8 mouse cellular contexts compared by ENCODE assay signal in the genomic region with DNA sequence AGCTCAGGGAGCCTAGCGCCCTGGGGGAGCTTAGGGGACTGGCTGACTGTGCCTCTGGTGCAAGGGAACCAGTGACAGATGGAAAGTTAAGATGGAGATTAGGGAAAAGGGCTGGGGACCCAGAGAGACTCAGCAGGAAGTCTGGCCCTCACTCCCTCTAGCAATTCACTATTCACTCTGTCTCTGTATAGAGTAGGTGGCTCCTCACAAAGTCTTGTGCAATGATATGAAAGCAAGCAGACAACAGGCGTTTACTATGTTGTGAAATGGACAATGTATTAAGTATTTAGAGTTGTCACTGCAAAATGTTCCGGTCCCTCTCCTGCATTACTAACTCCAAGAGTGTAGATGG. TPM values are rescaled to one million over a fixed set of nuclear protein-coding genes. Genes with fewer than 3 reads are reported as not detected.
DNase-seq lines count a peak whose midpoint lies in the region; ATAC-seq and TF ChIP-seq lines count a peak whose summit lies in the region.

No protein-coding gene starts in this region.

- H3K9ac ChIP-seq in forebrain, embryonic 11.5 days (ENCODE audit: low read length), result peak overlapping the region; percentile 50
- peak overlapping the region; percentile 62 for H3K9ac ChIP-seq in limb, embryonic 11.5 days (ENCODE audit: low read length)
- peak overlapping the region; percentile 73 for H3K9ac ChIP-seq in neural tube, embryonic 13.5 days

- H3K36me3 ChIP-seq in forebrain, embryonic 11.5 days (ENCODE audit: control insufficient read depth, insufficient read depth, low read length), result no peaks in the 10 kb centered on the region
- H3K36me3 ChIP-seq in limb, embryonic 11.5 days (ENCODE audit: control insufficient read depth, insufficient read depth, low read length), result no peaks in the 10 kb centered on the region
- H3K36me3 ChIP-seq in neural tube, embryonic 13.5 days, result no peaks in the 10 kb centered on the region

- H3K9me3 ChIP-seq in forebrain, embryonic 11.5 days (ENCODE audit: control insufficient read depth, low read length), result no peaks in the 10 kb centered on the region
- no peaks in the 10 kb centered on the region for H3K9me3 ChIP-seq in limb, embryonic 11.5 days (ENCODE audit: control insufficient read depth, low read length)
- no peaks in the 10 kb centered on the region for H3K9me3 ChIP-seq in neural tube, embryonic 13.5 days

- no peaks in the 10 kb centered on the region for H3K27me3 ChIP-seq in forebrain, embryonic 11.5 days (ENCODE audit: control insufficient read depth, insufficient read depth, low read length)
- no peaks in the 10 kb centered on the region for H3K27me3 ChIP-seq in limb, embryonic 11.5 days (ENCODE audit: control insufficient read depth, insufficient read depth, low read length)
- peaks cover 6% of the 10 kb centered on the region; the same call in 1 of the 2 replicates for H3K27me3 ChIP-seq in neural tube, embryonic 13.5 days

- no peak for TF ChIP-seq POLR2A in lung, adult 2 months (IDR thresholded peaks at IDR 0.05; ENCODE audit: borderline replicate concordance, extremely low read depth, low read depth, low read length)

- 25% methylated on average over 3 of the region's 3 CpGs for WGBS in lung, adult 2 months
- WGBS in forebrain, embryonic 11.5 days, result 37% methylated on average over 3 of the region's 3 CpGs
- 52% methylated on average over 3 of the region's 3 CpGs for WGBS in limb, embryonic 11.5 days
- WGBS in neural tube, embryonic 13.5 days, result 48% methylated on average over 3 of the region's 3 CpGs

- no peak for DNase-seq in lung, adult 2 months
- DNase-seq in lung, postnatal 4 days, result no peak
- no peak for DNase-seq in forebrain, embryonic 11.5 days (ENCODE audit: low spot score)
- no peak for DNase-seq in limb, embryonic 11.5 days (ENCODE audit: low spot score)
- DNase-seq in natural killer cell, adult 2 months (ENCODE audit: low spot score in 2 of 2), result no peak
- DNase-seq in layer of hippocampus, postnatal 10 days (ENCODE audit: low spot score in 2 of 2), result no peak

- no peak overlapping the region for H3K27ac ChIP-seq in forebrain, embryonic 11.5 days (ENCODE audit: low read depth, low read length)
- H3K27ac ChIP-seq in limb, embryonic 11.5 days (replicated peaks; ENCODE audit: low read depth, low read length), result no peak overlapping the region
- H3K27ac ChIP-seq in neural tube, embryonic 13.5 days (replicated peaks), result peak overlapping the region; percentile 57; the same call in 1 of the 2 replicates

- TF ChIP-seq CTCF in lung, adult 2 months (IDR thresholded peaks at IDR 0.05; ENCODE audit: insufficient read depth, low read length), result no peak

- peaks cover 13% of the 10 kb centered on the region for H3K4me1 ChIP-seq in lung, adult 2 months (ENCODE audit: control insufficient read depth, insufficient read depth, low read length)
- no peaks in the 10 kb centered on the region for H3K4me1 ChIP-seq in forebrain, embryonic 11.5 days (replicated peaks; ENCODE audit: control insufficient read depth, insufficient read depth, low read length)
- peaks cover 3% of the 10 kb centered on the region; the same call in 1 of the 2 replicates for H3K4me1 ChIP-seq in limb, embryonic 11.5 days (ENCODE audit: control insufficient read depth, insufficient read depth, low read length)
- peaks cover 10% of the 10 kb centered on the region for H3K4me1 ChIP-seq in neural tube, embryonic 13.5 days (replicated peaks)

- peak overlapping the region; percentile 64 for H3K4me3 ChIP-seq in lung, adult 2 months (replicated peaks; ENCODE audit: extremely low read depth, low read depth, low read length)
- H3K4me3 ChIP-seq in forebrain, embryonic 11.5 days (ENCODE audit: low read depth, low read length), result peak overlapping the region; percentile 35
- peak overlapping the region; percentile 41 for H3K4me3 ChIP-seq in limb, embryonic 11.5 days (ENCODE audit: low read depth, low read length)
- peak overlapping the region; percentile 46 for H3K4me3 ChIP-seq in neural tube, embryonic 13.5 days

- ATAC-seq in forebrain, embryonic 11.5 days (replicated peaks; ENCODE audit: low FRiP score), result no peak
- no peak for ATAC-seq in limb, embryonic 11.5 days (ENCODE audit: insufficient number of reproducible peaks, low FRiP score, low TSS enrichment, low read depth)
- peak; percentile 57; the same call in 1 of the 2 replicates for ATAC-seq in neural tube, embryonic 13.5 days (ENCODE audit: low read depth)
- ATAC-seq in inflammation-experienced regulatory T-cells, adult 6 months, result no peak

- H3K4me2 ChIP-seq in forebrain, embryonic 11.5 days (ENCODE audit: low read depth, low read length, severe bottlenecking), result peak overlapping the region; percentile 64
- peak overlapping the region; percentile 91 for H3K4me2 ChIP-seq in limb, embryonic 11.5 days (ENCODE audit: low read depth, severe bottlenecking)
- peak overlapping the region; percentile 81 for H3K4me2 ChIP-seq in neural tube, embryonic 13.5 days

RNA-seq across cellular contexts. Expression of a gene that starts 0.4 kb away (rescaled TPM):
- polyA plus RNA-seq in lung, adult 2 months (2012; rRNA removed), result 1.7 and 2.9 TPM in 2 replicates
- polyA plus RNA-seq in forebrain, embryonic 11.5 days (2014; fragmentation: Nextera tagmentation; extraction: Ambion mirVana), result 0.12 and 0.16 TPM in 2 replicates
- 0.27 and 0.40 TPM in 2 replicates for polyA plus RNA-seq in limb, embryonic 11.5 days (2014; fragmentation: Nextera tagmentation; extraction: Ambion mirVana)
- 1.4 and 1.7 TPM in 2 replicates for polyA plus RNA-seq in neural tube, embryonic 13.5 days (2015; fragmentation: Nextera tagmentation; extraction: Ambion mirVana)
- polyA plus RNA-seq in inflammation-experienced regulatory T-cells, adult 6 months (2017; shearing (Covaris generic)), result 10 to 100 TPM; 13.9 to 30.8 (median 18.6) TPM
- 10 to 100 TPM; 17.9 to 18.3 TPM for total RNA-seq in layer of hippocampus, postnatal 10 days (2021)
